Mouse (Mus musculus) large intestine, adult 2 months (tissue): ENCODE measurements around the gene Ddx39b. TPM values are rescaled to one million over a fixed set of nuclear protein-coding genes. Genes with fewer than 3 reads are reported as not detected.
A peak's percentile ranks its signal among the peaks of the same experiment; 100 is the strongest.
"Not testable (repeated sequence)": the region's sequence is repeated elsewhere in the genome, so short reads cannot be mapped to it uniquely, and the experiment has no call there.

Source experiments
- DNase-seq: peaks from one replicate; pipeline ENCODE4 v3.0.0-alpha.2; 2012; ENCODE audit warnings: low read depth, low spot score
- WGBS: fragments of 180-500 bp; shearing (Covaris S2); methylation state at CpG from one replicate; pipeline ENCODE4 v1.1.7; 2018; 5-methylcytosine and 5-hydroxymethylcytosine counted together
- polyA plus RNA-seq: library from polyadenylated mRNA; depleted of rRNA; stranded (reverse); fragments of >200 nt; gene quantifications from 2 replicates; pipeline ENCODE4 v1.2.3, GENCODE M21; 2012

Ddx39b gene
- polyA plus RNA-seq, 1 experiment: 287 TPM

- no peak for DNase-seq
- WGBS: 49% methylated on average over 5 of the region's 5 CpGs
These were observed 28.5 kb upstream of the Ddx39b start for GRCm38 (mm10) chr17:35213071-35213470.

GRCm38 (mm10) chr17:35218516-35219193, 22.9 kb upstream of the Ddx39b start:
- 83% methylated on average over 18 of the region's 18 CpGs for WGBS

GRCm38 (mm10) chr17:35219601-35220041, 21.9 kb upstream of the Ddx39b start:
- WGBS: 65% methylated on average over 6 of the region's 6 CpGs

More at GRCm38 (mm10) chr17:35218516-35219193, 22.9 kb upstream of the Ddx39b start:
- no peak for DNase-seq

GRCm38 (mm10) chr17:35220156-35220952, 21.2 kb upstream of the Ddx39b start, which contains the start of gene Gm16181:
Gm16181 (plus strand) TSS chr17:35220834.
- WGBS: 70% methylated on average over 28 of the region's 28 CpGs
- no peak for DNase-seq

More at GRCm38 (mm10) chr17:35219601-35220041, 21.9 kb upstream of the Ddx39b start:
- DNase-seq: no peak

- WGBS: 56% methylated on average over 6 of the region's 6 CpGs
- DNase-seq: no peak
These were observed 19.2 kb upstream of the Ddx39b start for GRCm38 (mm10) chr17:35222299-35222698.

- no peak for DNase-seq
- 94% methylated on average over 4 of the region's 4 CpGs for WGBS
These were observed 16.9 kb upstream of the Ddx39b start for GRCm38 (mm10) chr17:35224641-35225040.

- WGBS: 85% methylated on average over 5 of the region's 5 CpGs
- DNase-seq: no peak
These were observed 16.1 kb upstream of the Ddx39b start for GRCm38 (mm10) chr17:35225456-35225855.

- WGBS: 81% methylated on average over 14 of the region's 14 CpGs
- DNase-seq: no peak
These were observed 14.9 kb upstream of the Ddx39b start for GRCm38 (mm10) chr17:35226561-35227046.

- DNase-seq: no peak
- WGBS: 86% methylated on average over 10 of the region's 10 CpGs
These were observed 10.5 kb upstream of the Ddx39b start for GRCm38 (mm10) chr17:35231022-35231421.

- DNase-seq: no peak
- WGBS: 12% methylated on average over 12 of the region's 12 CpGs
These were observed 9.5 kb upstream of the Ddx39b start for GRCm38 (mm10) chr17:35232043-35232442.

GRCm38 (mm10) chr17:35232659-35233058, 8.9 kb upstream of the Ddx39b start:
- 54% methylated on average over 5 of the region's 5 CpGs for WGBS
- no peak for DNase-seq

- DNase-seq: no peak
These were observed 8.2 kb upstream of the Ddx39b start, which contains the start of gene Atp6v1g2 for GRCm38 (mm10) chr17:35233114-35233980. Atp6v1g2 (plus strand) TSS chr17:35233660.

GRCm38 (mm10) chr17:35234090-35234489, 7.5 kb upstream of the Ddx39b start:
- DNase-seq: not testable (repeated sequence)
- 38% methylated on average over 7 of the region's 7 CpGs for WGBS

More at GRCm38 (mm10) chr17:35233114-35233980, 8.2 kb upstream of the Ddx39b start, which contains the start of gene Atp6v1g2:
- 15% methylated on average over 18 of the region's 18 CpGs for WGBS

GRCm38 (mm10) chr17:35234903-35235302, 6.6 kb upstream of the Ddx39b start:
- DNase-seq: no peak
- 2% methylated on average over 31 of the region's 31 CpGs for WGBS

- WGBS: under 1% methylated on average over 35 of the region's 35 CpGs
- peak; percentile 88 for DNase-seq
These were observed 5.7 kb upstream of the Ddx39b start, which contains the start of gene Nfkbil1 for GRCm38 (mm10) chr17:35235614-35236389. Nfkbil1 (minus strand) TSS chr17:35235792.

- DNase-seq: peak; percentile 76
- WGBS: 2% methylated on average over 18 of the region's 18 CpGs
These were observed 5.2 kb upstream of the Ddx39b start for GRCm38 (mm10) chr17:35236390-35236746.

GRCm38 (mm10) chr17:35236996-35237395, 4.5 kb upstream of the Ddx39b start:
- 86% methylated on average over 9 of the region's 9 CpGs for WGBS
- DNase-seq: no peak

GRCm38 (mm10) chr17:35237504-35237903, 4.0 kb upstream of the Ddx39b start:
- WGBS: 95% methylated on average over 12 of the region's 12 CpGs
- no peak for DNase-seq

GRCm38 (mm10) chr17:35239700-35240099, 1.8 kb upstream of the Ddx39b start:
- 77% methylated on average over 5 of the region's 5 CpGs for WGBS
- DNase-seq: no peak
